In the genomic region with DNA sequence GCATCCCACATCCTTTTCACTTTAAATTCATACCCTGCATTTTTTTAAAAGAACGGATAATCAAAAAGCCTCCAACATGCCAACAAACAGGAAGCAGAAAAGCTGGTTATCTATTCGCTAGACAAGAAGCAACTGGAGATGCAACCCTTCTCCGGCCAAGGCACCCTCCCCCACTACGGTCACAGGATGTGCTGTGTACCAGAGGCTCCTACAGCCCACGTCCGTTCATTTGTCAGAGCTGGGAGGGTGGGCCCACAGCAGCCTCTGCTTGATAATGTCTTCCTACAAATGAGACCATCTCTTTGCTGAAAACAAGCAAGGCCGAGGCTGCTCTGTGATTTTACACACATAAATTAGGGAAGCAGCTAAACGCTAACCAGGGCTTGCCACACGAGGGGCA, we compare ENCODE assay signal across 9 mouse cellular contexts.
DNase-seq lines count a peak whose midpoint lies in the region; ATAC-seq lines count a peak whose summit lies in the region.
"Had no signal": no experiment of that assay in that cellular context is flagged by ENCODE, and none has a peak within 500 bp of the region (broad histone marks: within the 10 kb centered on the region; RNA-seq: fewer than 3 reads in every experiment).

No protein-coding gene starts in this region.

- H3K27ac ChIP-seq in midbrain, embryonic 13.5 days, result peak overlapping the region; percentile 7; the same call in 1 of the 2 replicates
- H3K27ac ChIP-seq in midbrain, embryonic 10.5 days (replicated peaks), result no peak overlapping the region; the same call in 1 of the 2 replicates

- H3K4me3 ChIP-seq in midbrain, embryonic 13.5 days (replicated peaks), result no peak overlapping the region
- H3K4me3 ChIP-seq in midbrain, embryonic 10.5 days, result no peak overlapping the region
- H3K4me3 ChIP-seq: myocyte had no signal

- DNase-seq in midbrain, embryonic 10.5 days (ENCODE audit: low spot score), result no peak
- DNase-seq in heart, adult 18-20 months, result peak; percentile 60 to 67
- peak; percentile 18 for DNase-seq in kidney, adult 9 months
- DNase-seq in lung, postnatal 14 days, result peak; percentile 68
- no peak for DNase-seq in adrenal gland, postnatal 25 days
- DNase-seq in layer of hippocampus, adult 9-10 months (ENCODE audit: low spot score), result no peak

- no peaks in the 10 kb centered on the region for H3K36me3 ChIP-seq in midbrain, embryonic 13.5 days
- H3K36me3 ChIP-seq in midbrain, embryonic 10.5 days, result no peaks in the 10 kb centered on the region

- no peaks in the 10 kb centered on the region for H3K9me3 ChIP-seq in midbrain, embryonic 13.5 days
- no peaks in the 10 kb centered on the region for H3K9me3 ChIP-seq in midbrain, embryonic 10.5 days (replicated peaks)

- 43% methylated on average over 9 of the region's 9 CpGs for WGBS in midbrain, embryonic 13.5 days
- WGBS in midbrain, embryonic 10.5 days, result 71% methylated on average over 9 of the region's 9 CpGs

- no peak overlapping the region for H3K9ac ChIP-seq in midbrain, embryonic 13.5 days (replicated peaks)

- no peak overlapping the region for H3K4me2 ChIP-seq in midbrain, embryonic 13.5 days (replicated peaks)

- ATAC-seq in midbrain, embryonic 13.5 days, result 0 out of 2 replicates have a peak, but pooled peaks have one; percentile 30
- ATAC-seq in erythroid progenitor cell, adult 5-6 weeks (replicated peaks; ENCODE audit: low FRiP score, poor library complexity, severe bottlenecking), result no peak

- no peaks in the 10 kb centered on the region for H3K27me3 ChIP-seq in midbrain, embryonic 13.5 days
- H3K27me3 ChIP-seq in midbrain, embryonic 10.5 days (ENCODE audit: low read depth, poor library complexity, severe bottlenecking), result no peaks in the 10 kb centered on the region

- peaks cover 7% of the 10 kb centered on the region for H3K4me1 ChIP-seq in midbrain, embryonic 13.5 days (replicated peaks)
- peaks cover 30% of the 10 kb centered on the region for H3K4me1 ChIP-seq in midbrain, embryonic 10.5 days

Comparison
In these comparisons a context has a peak if more than half of its experiments do, and no peak if none do; other contexts are left out.
1. DNase-seq: peak in heart, adult 18-20 months (2 of 2), kidney, adult 9 months (single experiment) and lung, postnatal 14 days (single experiment); none in midbrain, embryonic 10.5 days (single experiment), adrenal gland, postnatal 25 days (single experiment) and layer of hippocampus, adult 9-10 months (single experiment).